Mouse (Mus musculus) bone marrow, adult 2 months (tissue): ENCODE results near the gene Pkd1l3.

ENCODE experiments used
- CTCF ChIP-seq: fragments of 200-500 bp; IDR thresholded peaks from 2 replicates; pipeline ENCODE4 v1.5.1; 2011; ENCODE audit warnings: low read length, control low read depth; ENCODE audit not compliant: control insufficient read depth, insufficient read depth
- POLR2A ChIP-seq: fragments of 200-500 bp; IDR thresholded peaks from 2 replicates; pipeline ENCODE4 v1.6.1; 2011; ENCODE audit warnings: low read depth, mild to moderate bottlenecking, control low read depth, low read length, borderline replicate concordance; ENCODE audit not compliant: control insufficient read depth

- no peak for TF ChIP-seq POLR2A
- no peak for TF ChIP-seq CTCF
Measured at GRCm38 (mm10) chr8:109638851-109639250, 24.5 kb downstream of the Pkd1l3 start.
